Mouse (Mus musculus) liver, embryonic 14.5 days (tissue): Measurements from ENCODE around the gene Dag1. TPM values are rescaled to one million over a fixed set of nuclear protein-coding genes. Genes with fewer than 3 reads are reported as not detected.
"Not testable (repeated sequence)": the region's sequence is repeated elsewhere in the genome, so short reads cannot be mapped to it uniquely, and the experiment has no call there.

ENCODE experiments used
- ATAC-seq: fragments of 200-750 bp; cut with Nextera tagmentation; 2 replicates; pipeline ENCODE4 v1.8.0; 2017; ENCODE audit warnings: moderate number of reproducible peaks, mild to moderate bottlenecking, moderate library complexity; ENCODE audit not compliant: insufficient read depth
- DNase-seq, 3 experiments: peaks; one replicate each; pipeline ENCODE4 v3.0.0-alpha.2; 2012 to 2013; ENCODE audit warnings: low read depth in 3 of 3, low spot score in 3 of 3
- H3K27ac ChIP-seq: fragments of 300-500 bp; sonication (generic); 2 replicates; pipeline ENCODE4 v1.5.1; 2014; ENCODE audit warnings: moderate library complexity, mild to moderate bottlenecking, control low read depth, inconsistent platforms
- H3K27me3 ChIP-seq: fragments of 300-500 bp; sonication (generic); 2 replicates; pipeline ENCODE4 v1.6.1; 2014; ENCODE audit warnings: mild to moderate bottlenecking, low read length, moderate library complexity; ENCODE audit not compliant: control insufficient read depth, insufficient read depth
- H3K36me3 ChIP-seq: fragments of 300-500 bp; sonication (generic); replicated peaks from 2 replicates; pipeline ENCODE4 v1.6.1; 2014; ENCODE audit warnings: low read depth; ENCODE audit not compliant: control insufficient read depth, insufficient read depth
- H3K4me1 ChIP-seq, 2 experiments: fragments of 200-500 bp in 1 of 2; fragments of 300-500 bp in 1 of 2; sonication (generic) in 1 of 2; replicated peaks; 2 replicates each; pipeline ENCODE4 v1.6.1; 2012 to 2014; ENCODE audit warnings: antibody characterized with exemption in 1 of 2, inconsistent platforms in 1 of 2, low read length in 1 of 2; ENCODE audit not compliant: control insufficient read depth in 2 of 2, insufficient read depth in 2 of 2
- H3K4me2 ChIP-seq: fragments of 300-500 bp; sonication (generic); 2 replicates; pipeline ENCODE4 v1.6.1; 2014; ENCODE audit warnings: low read depth, mild to moderate bottlenecking, control low read depth, moderate library complexity
- H3K4me3 ChIP-seq, 2 experiments: fragments of 200-500 bp in 1 of 2; fragments of 300-500 bp in 1 of 2; sonication (generic) in 1 of 2; 2 replicates each; pipeline ENCODE4 v1.5.1; 2012 to 2014; ENCODE audit warnings: low read depth in 2 of 2, low read length in 2 of 2, mild to moderate bottlenecking in 2 of 2, control low read depth in 1 of 2, inconsistent platforms in 1 of 2, moderate library complexity in 1 of 2; ENCODE audit not compliant: insufficient read depth in 1 of 2
- H3K9ac ChIP-seq: fragments of 300-500 bp; sonication (generic); replicated peaks from 2 replicates; pipeline ENCODE4 v1.6.1; 2014; ENCODE audit warnings: mild to moderate bottlenecking, control low read depth, moderate library complexity
- H3K9me3 ChIP-seq: fragments of 300-500 bp; sonication (generic); 2 replicates; pipeline ENCODE4 v1.6.1; 2016; ENCODE audit warnings: low read length, mixed read lengths; ENCODE audit not compliant: control insufficient read depth
- CTCF ChIP-seq: IDR thresholded peaks from 2 replicates; pipeline ENCODE4 v1.5.1; 2016; ENCODE audit warnings: antibody characterized with exemption, low read depth, control low read depth
- EP300 ChIP-seq: IDR thresholded peaks from 2 replicates; pipeline ENCODE4 v1.6.1; 2016; ENCODE audit warnings: antibody characterized with exemption, low read depth
- WGBS: fragments of 180-500 bp; shearing (Covaris S2); extraction: QIAGEN DNeasy Blood & Tissue Kit; methylation state at CpG from one replicate; pipeline ENCODE4 v1.1.7; 2014; ENCODE audit not compliant: insufficient replicate concordance; 5-methylcytosine and 5-hydroxymethylcytosine counted together
- polyA plus RNA-seq, 2 experiments: library from polyadenylated mRNA; depleted of rRNA in 1 of 2; stranded (reverse) in 1 of 2; unstranded in 1 of 2; fragments of >200 nt; fragmentation: Nextera tagmentation in 1 of 2; extraction: Ambion mirVana in 1 of 2; gene quantifications; 2 replicates each; pipeline versions ENCODE4 v1.2.1 to v1.2.3; 2012 to 2014

Dag1 gene
- polyA plus RNA-seq, 2 experiments, result 5.3 to 12.0 TPM

DNA sequence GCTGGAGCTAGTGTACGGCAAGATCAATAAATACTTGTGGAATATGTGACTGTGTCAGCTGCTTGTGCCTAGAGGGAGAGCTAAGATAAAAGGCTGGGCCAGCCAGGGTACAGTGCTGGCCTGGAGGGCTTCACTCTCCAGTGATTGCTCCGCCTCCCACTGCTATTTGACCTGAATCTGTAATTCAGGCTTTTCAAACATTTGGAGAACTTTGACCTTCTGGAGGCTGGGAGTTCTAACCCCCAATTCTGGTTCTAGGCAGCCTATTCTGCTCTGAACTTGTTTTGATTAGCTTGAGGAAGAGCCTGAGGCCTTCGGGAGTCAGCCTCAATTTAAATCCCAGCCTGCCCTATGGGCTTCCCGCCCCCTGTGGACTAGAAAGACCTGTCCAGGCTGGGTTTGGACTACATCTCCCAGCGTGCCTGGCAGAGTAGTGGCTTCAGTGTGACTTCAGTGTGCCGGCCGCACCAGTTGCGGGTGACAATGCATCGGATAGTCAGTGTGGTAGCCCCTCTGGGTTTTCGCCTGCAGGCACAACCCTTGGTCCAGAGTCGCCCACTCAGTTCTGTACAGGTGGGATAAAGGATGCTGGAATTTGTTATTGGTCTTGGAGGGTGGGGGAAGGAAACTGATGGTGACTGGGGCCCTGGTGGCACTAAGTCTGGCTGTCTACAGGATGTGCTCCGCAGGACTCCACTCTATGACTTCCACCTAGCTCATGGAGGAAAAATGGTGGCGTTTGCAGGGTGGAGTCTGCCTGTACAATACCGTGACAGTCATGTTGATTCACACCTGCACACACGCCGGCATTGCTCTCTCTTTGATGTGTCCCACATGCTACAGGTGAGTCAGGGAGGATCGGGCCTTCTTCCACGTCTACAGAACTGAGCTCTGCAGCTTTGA, 32.9 kb upstream of the Dag1 start, which contains the start of gene Amt:
TSS of gene Amt (plus strand) at position 401 of the 903 bp plus-strand sequence.
- Histone ChIP-seq H3K4me3 (peak within 1 kb of the TSS; percentile 31 to 45; a peak in 3 of 4 replicates), H3K4me1 (no peaks in the 10 kb centered on the region), H3K36me3 (no peaks in the 10 kb centered on the region), H3K9ac (peak within 1 kb of the TSS; percentile 27; the same call in 1 of the 2 replicates), H3K9me3 (no peaks in the 10 kb centered on the region), H3K27ac (peak within 1 kb of the TSS; percentile 27), H3K4me2 (peak within 1 kb of the TSS; percentile 21), H3K27me3 (no peaks in the 10 kb centered on the region)
- peak; percentile 65 for ATAC-seq
- no peak for TF ChIP-seq CTCF
- TF ChIP-seq EP300, result no peak
- 49% methylated on average over 18 of the region's 18 CpGs for WGBS
- peak in 1 of 3 experiments; percentile 44 for DNase-seq

DNA sequence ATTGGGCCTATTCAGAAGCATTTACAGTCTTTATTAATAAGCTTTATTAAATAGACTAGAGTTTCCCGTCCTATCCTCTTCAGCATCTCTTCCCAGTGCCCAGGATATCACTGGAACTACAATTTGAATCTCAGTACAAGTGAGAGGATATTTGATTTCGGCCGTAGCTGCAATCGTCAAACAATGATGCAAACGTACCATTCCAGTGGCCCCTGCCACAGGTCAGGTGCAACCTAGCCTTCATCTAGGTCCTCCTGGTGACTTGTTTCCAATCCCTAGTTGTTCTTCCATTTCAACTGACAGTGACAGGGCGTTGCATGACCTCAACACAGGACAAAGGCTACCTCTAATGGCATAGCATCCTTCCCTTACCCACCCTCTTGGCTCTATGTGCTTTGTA, 27.0 kb upstream of the Dag1 start:
- Histone ChIP-seq H3K4me2 (peak overlapping the region; percentile 88), H3K4me3 (peak overlapping the region; percentile 65 to 79), H3K9ac (no peak overlapping the region), H3K27me3 (no peaks in the 10 kb centered on the region), H3K36me3 (no peaks in the 10 kb centered on the region), H3K4me1 (peaks cover 12% of the 10 kb centered on the region in 2 experiments; a peak in 3 of 4 replicates), H3K9me3 (no peaks in the 10 kb centered on the region), H3K27ac (no peak overlapping the region; the same call in 1 of the 2 replicates)
- DNase-seq (no peak), ATAC-seq (no peak)
- TF ChIP-seq CTCF (no peak), EP300 (no peak)
- WGBS, result 53% methylated on average over 6 of the region's 6 CpGs

DNA sequence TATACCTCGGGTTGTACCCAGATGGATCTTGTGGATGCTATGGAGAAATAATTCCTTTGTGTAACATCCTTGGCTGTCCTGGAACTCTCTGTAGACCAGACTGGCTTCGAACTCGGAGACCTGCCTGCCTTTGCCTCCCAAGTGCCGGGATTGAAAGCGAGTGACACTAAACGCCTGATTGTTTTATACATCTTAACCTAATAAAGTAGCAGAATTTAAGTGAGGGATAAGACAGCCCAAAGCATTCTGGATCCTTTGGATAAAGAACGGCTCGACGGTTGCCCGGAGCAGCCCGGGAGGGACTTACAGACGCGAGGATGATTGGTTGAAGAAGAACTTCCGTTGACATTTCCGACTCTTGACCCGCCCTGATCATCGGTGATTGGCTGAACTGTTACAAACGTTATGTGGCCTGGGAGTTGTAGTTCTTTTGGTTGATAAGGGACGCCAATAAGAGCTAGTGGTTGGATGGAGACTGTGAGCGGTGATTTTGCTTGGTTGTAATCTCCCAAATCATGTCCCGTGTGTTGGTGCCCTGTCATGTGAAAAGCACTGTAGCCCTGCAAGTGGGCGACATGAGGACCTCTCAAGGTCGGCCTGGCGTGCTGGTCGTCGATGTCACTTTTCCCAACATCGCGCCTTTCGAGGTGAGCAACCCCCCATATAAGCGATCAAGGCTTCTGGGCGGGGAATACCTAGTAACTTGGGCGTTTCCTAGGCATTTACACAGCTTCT, 26.4 kb upstream of the Dag1 start, which contains the start of gene Nicn1:
TSS of gene Nicn1 (plus strand) at position 414 of the 735 bp plus-strand sequence.
- peak; percentile 96 to 97 (median 97) for DNase-seq
- Histone ChIP-seq H3K27me3 (no peaks in the 10 kb centered on the region), H3K36me3 (no peaks in the 10 kb centered on the region), H3K9ac (peak within 1 kb of the TSS; percentile 69), H3K4me2 (peak within 1 kb of the TSS; percentile 88), H3K4me3 (peak within 1 kb of the TSS; percentile 65 to 92), H3K9me3 (no peaks in the 10 kb centered on the region), H3K27ac (peak within 1 kb of the TSS; percentile 68), H3K4me1 (peaks cover 12% of the 10 kb centered on the region in 2 experiments; a peak in 3 of 4 replicates)
- ATAC-seq, result peak; percentile 97
- 1% methylated on average over 32 of the region's 32 CpGs for WGBS
- TF ChIP-seq EP300 (no peak; the same call in 1 of the 2 replicates), CTCF (no peak)

DNA sequence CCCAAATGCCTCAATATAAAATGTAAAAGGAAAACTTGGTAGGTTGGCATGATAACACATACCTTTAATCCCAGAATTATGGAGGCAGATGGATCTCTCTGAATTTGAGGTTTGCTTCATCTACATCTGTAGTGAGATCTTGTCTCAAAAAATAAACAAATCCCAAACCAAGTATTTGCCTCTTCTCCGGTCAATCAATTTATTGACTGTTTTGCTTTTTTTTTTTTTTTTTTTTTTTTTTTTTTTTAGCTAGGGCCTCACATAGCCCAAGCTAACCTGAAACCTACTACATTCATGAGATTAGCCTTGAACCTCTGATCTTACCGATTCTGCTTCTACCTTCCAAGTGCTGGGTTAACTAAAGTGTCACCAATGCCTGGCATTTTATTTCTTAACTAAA, 25.6 kb upstream of the Dag1 start:
- Histone ChIP-seq H3K4me1 (peaks cover 12 to 14% of the 10 kb centered on the region in 2 experiments; a peak in 3 of 4 replicates), H3K4me3 (peak overlapping the region in 1 of 2 experiments; percentile 65; a peak in 1 of 4 replicates), H3K4me2 (peak overlapping the region; percentile 88), H3K9ac (peak overlapping the region; percentile 69), H3K9me3 (no peaks in the 10 kb centered on the region), H3K27me3 (no peaks in the 10 kb centered on the region), H3K27ac (no peak overlapping the region; the same call in 1 of the 2 replicates), H3K36me3 (no peaks in the 10 kb centered on the region)
- no peak for TF ChIP-seq EP300
- no peak for TF ChIP-seq CTCF
- DNase-seq (no peak), ATAC-seq (no peak)
- WGBS, result 53% methylated on average over 2 of the region's 2 CpGs

DNA sequence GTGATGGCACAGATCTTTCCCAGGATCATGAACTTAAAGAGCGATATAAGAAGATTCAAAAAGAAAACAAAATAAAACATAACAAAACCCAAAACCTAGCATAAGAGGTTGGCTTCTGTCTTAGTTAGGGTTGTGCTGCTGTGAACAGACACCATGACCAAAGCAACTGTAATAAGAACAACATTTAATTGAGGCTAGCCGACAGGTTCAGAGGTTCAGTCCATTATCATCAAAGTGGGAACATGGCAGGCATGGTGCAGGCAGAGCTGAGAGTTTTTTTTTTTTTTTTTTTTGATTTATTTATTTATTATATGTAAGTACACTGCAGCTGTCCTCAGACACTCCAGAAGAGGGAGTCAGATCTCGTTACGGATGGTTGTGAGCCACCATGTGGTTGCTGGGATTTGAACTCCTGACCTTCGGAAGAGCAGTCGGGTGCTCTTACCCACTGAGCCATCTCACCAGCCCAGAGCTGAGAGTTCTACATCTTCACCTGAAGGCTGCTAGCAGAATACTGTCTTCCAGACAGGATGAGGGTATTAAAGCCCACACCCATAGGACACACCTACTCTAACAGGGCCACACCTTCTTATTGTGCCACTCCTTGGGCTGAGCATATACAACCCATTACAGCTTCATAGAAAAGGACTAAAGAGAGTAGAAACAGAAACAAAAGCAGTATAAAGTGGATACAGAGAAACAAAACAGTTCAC, 23.9 kb upstream of the Dag1 start:
- not testable (repeated sequence) for DNase-seq, ATAC-seq, H3K27me3 ChIP-seq, H3K9me3 ChIP-seq, H3K4me2 ChIP-seq, H3K27ac ChIP-seq, H3K9ac ChIP-seq, H3K4me3 ChIP-seq, H3K36me3 ChIP-seq
- 78% methylated on average over 4 of the region's 6 CpGs for WGBS
- peaks cover 12 to 14% of the 10 kb centered on the region in 2 experiments; a peak in 3 of 4 replicates for H3K4me1 ChIP-seq
